Mouse (Mus musculus) MEL (cell line): ENCODE data around the gene Ttl. TPM values are rescaled to one million over a fixed set of nuclear protein-coding genes. Genes with fewer than 3 reads are reported as not detected.

ENCODE experiments used
- DNase-seq: peaks from one replicate; pipeline ENCODE4 v3.0.0; 2011; ENCODE audit warnings: low read depth, low spot score
- H3K27ac ChIP-seq: 2 replicates; pipeline ENCODE4 v1.5.1; 2012; ENCODE audit warnings: low read depth, mild to moderate bottlenecking, control low read depth, low read length, moderate library complexity; ENCODE audit not compliant: control insufficient read depth
- H3K27me3 ChIP-seq, 2 experiments: fragments of 150-350 bp in 1 of 2; sonication (generic) in 1 of 2; 2 replicates each; pipeline ENCODE4 v1.6.1; 2012; ENCODE audit warnings: low read length in 2 of 2, mild to moderate bottlenecking in 2 of 2, improper control_type of control experiment in 1 of 2, moderate library complexity in 1 of 2; ENCODE audit not compliant: insufficient read depth in 2 of 2, control insufficient read depth in 1 of 2
- H3K36me3 ChIP-seq, 2 experiments: 2 replicates each; pipeline ENCODE4 v1.6.1; 2012 to 2014; ENCODE audit warnings: low read length in 2 of 2, improper control_type of control experiment in 1 of 2, inconsistent platforms in 1 of 2, mild to moderate bottlenecking in 1 of 2; ENCODE audit not compliant: insufficient read depth in 2 of 2, control insufficient read depth in 1 of 2
- H3K4me1 ChIP-seq, 2 experiments: fragments of 150-350 bp in 1 of 2; sonication (generic) in 1 of 2; 2 replicates each; pipeline ENCODE4 v1.6.1; 2012; ENCODE audit warnings: low read length in 2 of 2, improper control_type of control experiment in 1 of 2, mild to moderate bottlenecking in 1 of 2; ENCODE audit not compliant: insufficient read depth in 2 of 2, control insufficient read depth in 1 of 2
- H3K4me3 ChIP-seq, 2 experiments: fragments of 150-350 bp in 1 of 2; sonication (generic) in 1 of 2; 2 replicates each; pipeline ENCODE4 v1.5.1; 2012; ENCODE audit warnings: low read depth in 2 of 2, low read length in 2 of 2, mild to moderate bottlenecking in 2 of 2, moderate library complexity in 2 of 2, control low read depth in 1 of 2, improper control_type of control experiment in 1 of 2; ENCODE audit not compliant: control insufficient read depth in 1 of 2, insufficient read depth in 1 of 2
- H3K79me2 ChIP-seq: 2 replicates; pipeline ENCODE4 v1.6.1; 2012; ENCODE audit warnings: mild to moderate bottlenecking, low read length, moderate library complexity; ENCODE audit not compliant: control insufficient read depth, poor library complexity, insufficient read depth
- H3K9ac ChIP-seq: 2 replicates; pipeline ENCODE4 v1.6.1; 2012; ENCODE audit warnings: low read depth, mild to moderate bottlenecking, control low read depth, low read length, moderate library complexity; ENCODE audit not compliant: control insufficient read depth, poor library complexity, severe bottlenecking
- H3K9me3 ChIP-seq: fragments of 150-350 bp; sonication (generic); replicated peaks from 2 replicates; pipeline ENCODE4 v1.6.1; 2012; ENCODE audit warnings: mild to moderate bottlenecking, low read length, improper control_type of control experiment, moderate library complexity; ENCODE audit not compliant: insufficient read depth
- BHLHE40 ChIP-seq: IDR thresholded peaks from 2 replicates; pipeline ENCODE4 v1.6.1; 2012; ENCODE audit warnings: low read depth, mild to moderate bottlenecking, inconsistent platforms, low read length, improper control_type of control experiment, borderline replicate concordance
- CTCF ChIP-seq, 3 experiments: IDR thresholded peaks in 2 of 3; conservative IDR thresholded peaks in 1 of 3; 2 replicates each; pipeline ENCODE4 v1.5.1; 2011 to 2012; ENCODE audit warnings: low read length in 3 of 3, low read depth in 2 of 3, mild to moderate bottlenecking in 2 of 3, improper control_type of control experiment in 1 of 3, inconsistent platforms in 1 of 3, mixed read lengths in 1 of 3, moderate library complexity in 1 of 3; ENCODE audit not compliant: control insufficient read depth in 1 of 3, insufficient read depth in 1 of 3, poor library complexity in 1 of 3, severe bottlenecking in 1 of 3
- GABPA ChIP-seq: IDR thresholded peaks from 2 replicates; pipeline ENCODE4 v1.6.1; 2012; ENCODE audit warnings: low read depth, mild to moderate bottlenecking, inconsistent platforms, low read length, improper control_type of control experiment, moderate library complexity
- JUND ChIP-seq: IDR thresholded peaks from 2 replicates; pipeline ENCODE4 v1.6.1; 2011; ENCODE audit warnings: low read depth, mild to moderate bottlenecking, improper control_type of control experiment, low read length
- NRF1 ChIP-seq: IDR thresholded peaks from 2 replicates; pipeline ENCODE4 v1.6.1; 2014; ENCODE audit warnings: low read depth, mild to moderate bottlenecking, inconsistent platforms, low read length, improper control_type of control experiment, moderate library complexity; ENCODE audit not compliant: poor library complexity, insufficient read depth, severe bottlenecking
- ZKSCAN1 ChIP-seq: IDR thresholded peaks from 2 replicates; pipeline ENCODE4 v1.6.1; 2012; ENCODE audit warnings: low read depth, mild to moderate bottlenecking, inconsistent platforms, low read length, improper control_type of control experiment, moderate library complexity
- polyA plus RNA-seq, 2 experiments: library from polyadenylated mRNA; stranded (reverse) in 1 of 2; unstranded in 1 of 2; fragments of >175 nt in 1 of 2; fragments of >200 nt in 1 of 2; gene quantifications; 2 replicates each; pipeline versions ENCODE4 v1.2.1 to v1.2.4; 2012; ENCODE audit warnings: low replicate concordance in 2 of 2, low read depth in 1 of 2; ENCODE audit not compliant: insufficient read length in 2 of 2, insufficient read depth in 1 of 2, missing spikeins in 1 of 2
- total RNA-seq: library from RNA; depleted of rRNA; stranded (reverse); fragments of 300-350 nt; gene quantifications from 2 replicates; pipeline ENCODE4 v1.2.3, GENCODE M21; 2012; rRNA removed

Ttl gene
- total and polyA plus RNA-seq, 3 experiments, result 5.7 to 9.3 TPM; not detected in 1

GRCm38 (mm10) chr2:129133006-129133805 is 67.5 kb downstream of the Ttl start:
- peaks cover 0 to 10% of the 10 kb centered on the region in 2 experiments; a peak in 2 of 4 replicates for H3K36me3 ChIP-seq
- no peak overlapping the region for H3K27ac ChIP-seq
- no peaks in the 10 kb centered on the region for H3K9me3 ChIP-seq
- TF ChIP-seq GABPA, result no peak
- no peak for TF ChIP-seq BHLHE40
- TF ChIP-seq ZKSCAN1, result no peak
- no peak for TF ChIP-seq JUND
- TF ChIP-seq CTCF (IDR thresholded peaks at IDR 0.05 in 2 of 3, conservative IDR thresholded peaks at IDR 0.05 in 1 of 3; ENCODE audit: control insufficient read depth in 1 of 3, insufficient read depth in 1 of 3, low read depth in 2 of 3, low read length in 3 of 3, poor library complexity in 1 of 3, severe bottlenecking in 1 of 3), result no peak
- peaks cover 6% of the 10 kb centered on the region for H3K79me2 ChIP-seq
- H3K4me1 ChIP-seq, result peaks cover 2 to 13% of the 10 kb centered on the region in 2 experiments; a peak in 3 of 4 replicates
- H3K9ac ChIP-seq, result no peak overlapping the region
- DNase-seq, result no peak
- H3K4me3 ChIP-seq, result no peak overlapping the region
- no peaks in the 10 kb centered on the region for H3K27me3 ChIP-seq

- Histone ChIP-seq H3K4me3 (no peak overlapping the region), H3K4me1 (no peaks in the 10 kb centered on the region), H3K27me3 (no peaks in the 10 kb centered on the region; a peak in 2 of 4 replicates), H3K9ac (no peak overlapping the region), H3K9me3 (no peaks in the 10 kb centered on the region), H3K79me2 (no peaks in the 10 kb centered on the region)
- no peak for DNase-seq
- TF ChIP-seq NRF1, result no peak
- TF ChIP-seq, all 39 proteins: peak for 0
- no peak overlapping the region for H3K27ac ChIP-seq
- no peaks in the 10 kb centered on the region for H3K36me3 ChIP-seq
Observed at GRCm38 (mm10) chr2:129139906-129140305, 74.2 kb downstream of the Ttl start.

Other genes with a start within 250 kb of the Ttl start
- 3.5 and 3.9 TPM in 2 replicates for gene Tmem87b, start 247.8 kb upstream of the Ttl start, total RNA-seq
- gene Tmem87b, start 247.8 kb upstream of the Ttl start, polyA plus RNA-seq, result 1 to 10 TPM in 1 of 2 experiments, not detected in 1; 4.8 TPM
- not detected in 2 replicates for gene Fbln7, start 203.0 kb upstream of the Ttl start, total RNA-seq
- gene Fbln7, start 203.0 kb upstream of the Ttl start, polyA plus RNA-seq, result not detected
- 4.7 and 6.5 TPM in 2 replicates for gene Zc3h8, start 121.9 kb upstream of the Ttl start, total RNA-seq
- 1 to 10 TPM in 1 of 2 experiments, not detected in 1; 5.8 TPM for gene Zc3h8, start 121.9 kb upstream of the Ttl start, polyA plus RNA-seq
- gene Zc3h6, start 98.5 kb upstream of the Ttl start, total RNA-seq, result 0.65 and 0.69 TPM in 2 replicates
- gene Zc3h6, start 98.5 kb upstream of the Ttl start, polyA plus RNA-seq, result 1 to 10 TPM in 1 of 2 experiments, not detected in 1; 1.4 TPM
- 2.5 and 2.6 TPM in 2 replicates for gene Gm10762, start 98.2 kb upstream of the Ttl start, total RNA-seq
- gene Gm10762, start 98.2 kb upstream of the Ttl start, polyA plus RNA-seq, result 1 to 10 TPM in 1 of 2 experiments, not detected in 1; 3.1 TPM
- not detected in 2 replicates for gene Vinac1, start 17.8 kb upstream of the Ttl start, total RNA-seq
- gene Vinac1, start 17.8 kb upstream of the Ttl start, polyA plus RNA-seq, result under 1 TPM in 1 of 2 experiments, not detected in 1; 0.03 TPM
- 71.9 and 90.1 TPM in 2 replicates for gene Polr1b, start 35.1 kb downstream of the Ttl start, total RNA-seq
- 10 to 100 TPM in 1 of 2 experiments, not detected in 1; 92.8 TPM for gene Polr1b, start 35.1 kb downstream of the Ttl start, polyA plus RNA-seq
- 15.9 and 17.1 TPM in 2 replicates for gene Chchd5, start 63.8 kb downstream of the Ttl start, total RNA-seq
- gene Chchd5, start 63.8 kb downstream of the Ttl start, polyA plus RNA-seq, result 10 to 100 TPM in 1 of 2 experiments, not detected in 1; 23.7 TPM
- 44.9 and 69.4 TPM in 2 replicates for gene Slc20a1, start 132.8 kb downstream of the Ttl start, total RNA-seq
- 10 to 100 TPM in 1 of 2 experiments, not detected in 1; 80.7 TPM for gene Slc20a1, start 132.8 kb downstream of the Ttl start, polyA plus RNA-seq
- 10.6 and 12.8 TPM in 2 replicates for gene Ckap2l, start 231.3 kb downstream of the Ttl start, total RNA-seq
- 10 to 100 TPM in 1 of 2 experiments, not detected in 1; 25.7 TPM for gene Ckap2l, start 231.3 kb downstream of the Ttl start, polyA plus RNA-seq
- gene Il1a, start 244.0 kb downstream of the Ttl start, total RNA-seq, result not detected in 2 replicates
- under 1 TPM in 1 of 2 experiments, not detected in 1; 0.10 TPM for gene Il1a, start 244.0 kb downstream of the Ttl start, polyA plus RNA-seq